Mouse (Mus musculus) layer of hippocampus, adult 6 months (tissue): ENCODE data around the gene Ccdc155. TPM values are rescaled to one million over a fixed set of nuclear protein-coding genes. Genes with fewer than 3 reads are reported as not detected.

Experiments
- long read RNA-seq, 2 experiments: library from polyadenylated mRNA; unstranded; transcript quantifications; one replicate each; pipeline ENCODE4 v2.0.0; 2019 to 2020
- microRNA-seq: library from miRNA; unstranded; fragments of <30 nt; microRNA quantifications from one replicate; pipeline ENCODE4 v1.2.0, GENCODE M21; 2020
- polyA plus RNA-seq: library from polyadenylated mRNA; unstranded; fragments of <200 nt; fragmentation: Nextera tagmentation; gene quantifications from 2 replicates; pipeline ENCODE4 v1.2.3, GENCODE M21; 2021

Gene Ccdc155
- 1.2 and 1.4 TPM in 2 replicates for polyA plus RNA-seq
- long read RNA-seq, experiment 1, partial matches to known transcripts, result 0 of 4 reads
- long read RNA-seq, experiment 1, other reads (novel, unspliced or antisense), result 4 of 4 reads
- long read RNA-seq, experiment 2, partial matches to known transcripts, result 1 of 11 reads
- long read RNA-seq, experiment 2, other reads (novel, unspliced or antisense), result 9 of 11 reads

DNA sequence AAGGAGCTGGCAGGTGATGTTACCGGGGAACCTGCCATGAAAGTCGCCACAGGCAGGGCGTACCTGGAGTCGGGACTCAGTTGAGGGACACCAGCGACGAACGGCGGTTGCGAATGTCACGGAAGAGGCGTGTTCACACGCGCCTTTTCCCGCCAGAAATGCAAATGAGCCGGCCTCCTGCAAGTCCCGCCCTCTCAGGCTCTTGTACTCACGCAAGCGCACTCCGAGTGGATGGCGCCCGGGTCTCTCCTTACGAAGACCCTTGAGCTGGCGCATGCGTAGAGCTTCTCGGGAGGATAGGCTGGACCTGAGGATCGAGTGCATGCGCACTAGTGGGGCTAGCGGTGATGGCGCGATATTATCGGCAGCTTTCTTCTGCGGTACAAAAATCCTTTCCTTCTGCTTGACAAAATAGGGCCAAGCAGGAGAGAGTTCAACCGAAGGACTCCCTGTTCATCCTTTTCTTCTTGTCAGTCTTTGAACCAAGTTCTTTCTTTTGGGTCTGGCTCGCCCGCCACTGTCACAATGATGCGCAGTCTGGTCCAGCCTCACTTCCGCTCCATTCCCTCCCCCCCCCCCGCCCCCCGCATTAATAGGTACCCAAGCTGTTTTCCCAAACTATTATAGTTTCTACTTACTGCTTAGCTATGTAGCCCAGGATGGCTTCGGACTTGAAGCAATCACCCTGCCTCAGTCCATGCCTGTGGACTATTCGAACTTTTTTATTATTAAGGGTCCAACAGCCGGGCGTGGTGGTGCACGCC is at the start of gene Ccdc155:
Ccdc155 (minus strand) TSS at position 513 of the 764 bp plus-strand sequence.

GRCm38 (mm10) chr7:45240633-45241388 is 36.1 kb upstream of the Ccdc155 start, which contains the start of gene Slc6a16:
TSS of gene Slc6a16 (plus strand) at chr7:45241085.

DNA sequence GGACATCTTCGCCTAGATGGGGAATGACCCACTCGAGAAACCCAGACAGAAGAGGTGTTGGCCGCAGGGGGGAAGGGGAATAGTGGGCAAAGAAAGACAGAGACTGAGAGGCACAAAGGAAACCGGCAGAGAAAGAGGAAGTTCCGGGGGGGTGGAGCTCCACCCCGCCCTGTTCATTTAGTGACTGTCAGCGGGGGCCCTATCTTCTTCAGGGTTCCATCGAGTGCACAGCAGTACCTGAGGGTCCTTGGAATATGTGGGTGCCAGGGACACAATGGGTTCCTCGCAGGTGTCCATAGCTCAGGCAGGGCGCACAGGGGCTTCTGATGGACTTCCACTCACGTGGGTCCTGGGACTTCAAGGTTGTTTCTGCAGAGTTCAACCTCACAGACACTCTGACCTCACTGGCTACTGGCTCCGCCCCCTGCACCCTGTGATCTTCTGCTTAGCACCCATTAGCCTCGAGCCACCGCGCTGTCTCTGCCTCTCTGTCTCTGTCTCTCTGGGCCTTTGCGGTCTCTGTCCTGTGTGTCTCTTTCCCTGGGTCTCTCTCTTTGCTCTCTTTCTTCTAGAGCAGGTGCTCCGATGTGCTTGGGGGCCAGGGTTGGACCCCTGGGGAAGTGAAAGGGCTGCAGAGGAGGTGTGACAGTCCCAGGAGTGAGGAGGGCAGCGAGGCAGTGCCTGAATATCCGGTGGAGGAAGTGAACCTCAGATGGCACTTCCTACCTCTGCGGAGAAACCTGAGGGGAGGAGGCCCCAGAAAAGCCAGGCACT is 34.2 kb upstream of the Ccdc155 start, which contains the start of gene Cd37:
Cd37 (minus strand) TSS at position 393 of the 774 bp plus-strand sequence.

GRCm38 (mm10) chr7:45215673-45216441 is 11.2 kb upstream of the Ccdc155 start, which contains the start of gene Tead2:
TSS of gene Tead2 (plus strand) at chr7:45215753.

DNA sequence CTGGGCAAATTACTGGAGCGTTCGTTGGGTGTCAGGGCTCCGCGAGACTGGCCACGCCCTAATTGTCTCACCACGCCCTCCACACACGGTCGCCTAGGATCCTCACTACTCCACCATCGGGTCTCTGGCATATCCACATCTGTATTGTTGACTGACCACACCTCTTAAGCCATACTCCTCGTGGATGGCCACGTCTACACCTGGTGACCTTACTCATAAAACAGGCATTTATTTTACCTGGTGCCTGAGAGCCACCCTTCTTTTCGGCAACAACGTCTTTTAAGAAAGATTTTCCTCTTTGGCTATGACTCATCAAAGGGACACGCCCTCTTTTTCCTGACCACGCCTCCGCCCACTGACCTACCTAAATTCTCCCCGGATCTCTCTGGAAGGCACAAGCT is 7.2 kb upstream of the Ccdc155 start, which contains the start of gene Dkkl1:
Dkkl1 (minus strand) TSS at position 297 of the 401 bp plus-strand sequence.

DNA sequence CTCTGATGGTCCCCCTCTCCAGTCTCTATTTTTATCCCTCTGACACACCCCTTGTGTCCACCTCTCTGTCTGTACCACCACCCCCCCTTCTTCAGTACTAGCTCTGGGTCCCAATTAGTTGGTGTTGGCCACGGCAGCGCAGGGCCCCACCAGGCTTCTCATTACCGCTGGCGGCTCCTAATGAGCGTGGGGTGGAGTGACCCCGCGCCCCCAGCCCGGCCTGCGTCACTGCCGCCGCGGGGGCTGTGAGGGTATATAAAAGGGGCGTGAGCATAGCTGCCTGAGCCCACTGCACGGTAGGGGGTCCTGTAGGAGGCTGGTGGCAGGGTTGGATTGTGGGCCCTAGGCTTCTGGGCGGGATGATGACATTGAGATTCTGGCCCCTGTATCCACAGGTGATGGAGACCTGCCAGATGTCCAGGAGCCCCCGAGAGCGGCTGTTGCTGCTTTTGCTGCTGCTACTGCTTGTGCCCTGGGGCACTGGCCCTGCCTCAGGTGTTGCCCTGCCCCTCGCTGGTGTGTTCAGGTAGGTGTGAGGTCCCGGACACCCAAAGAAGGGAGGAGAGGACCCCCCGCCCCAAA is 23.7 kb downstream of the Ccdc155 start, which contains the start of gene Pth2:
Pth2 (plus strand) TSS at position 100 of the 582 bp plus-strand sequence.

GRCm38 (mm10) chr7:45179469-45179868 is 25.2 kb downstream of the Ccdc155 start, which contains the start of gene Gfy:
TSS of gene Gfy (minus strand) at chr7:45179569.

DNA sequence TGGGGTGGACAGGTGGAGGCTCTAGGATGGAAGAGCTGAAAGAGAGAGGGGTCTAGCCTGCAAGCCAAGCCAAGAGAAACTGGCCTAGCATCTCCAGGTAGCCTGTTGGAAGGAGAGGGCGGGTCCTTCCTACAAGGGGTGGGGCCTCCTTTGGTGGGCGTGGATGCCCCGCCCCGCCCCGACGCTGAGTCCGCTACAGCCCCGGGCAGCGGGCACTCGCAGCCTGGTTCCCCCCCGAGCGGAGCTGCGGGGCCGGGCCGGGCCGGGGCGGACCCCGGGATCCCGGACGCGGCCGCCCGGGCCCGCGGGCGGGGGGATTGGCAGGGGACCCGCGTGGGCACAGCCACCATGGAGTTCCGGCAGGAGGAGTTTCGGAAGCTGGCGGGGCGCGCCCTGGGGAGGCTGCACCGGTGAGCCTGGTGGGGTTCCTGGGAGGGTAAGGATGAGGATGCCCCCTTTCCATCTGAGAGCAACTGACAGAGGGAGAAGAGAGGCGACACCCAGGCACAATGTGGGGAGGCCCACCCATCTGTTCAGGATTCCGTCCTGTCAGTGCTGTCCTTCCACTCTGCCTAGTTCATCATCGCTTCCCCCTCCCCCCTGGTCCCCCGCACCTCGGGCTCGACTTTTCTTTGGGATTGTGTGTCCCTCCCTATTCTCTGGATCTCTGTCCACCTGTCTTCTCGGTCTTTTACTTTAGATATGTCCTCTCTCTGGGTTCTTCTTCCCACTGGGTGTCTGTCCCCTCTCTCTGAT is 40.8 kb downstream of the Ccdc155 start, which contains the start of gene Slc17a7:
Slc17a7 (plus strand) TSS at position 215 of the 756 bp plus-strand sequence.

DNA sequence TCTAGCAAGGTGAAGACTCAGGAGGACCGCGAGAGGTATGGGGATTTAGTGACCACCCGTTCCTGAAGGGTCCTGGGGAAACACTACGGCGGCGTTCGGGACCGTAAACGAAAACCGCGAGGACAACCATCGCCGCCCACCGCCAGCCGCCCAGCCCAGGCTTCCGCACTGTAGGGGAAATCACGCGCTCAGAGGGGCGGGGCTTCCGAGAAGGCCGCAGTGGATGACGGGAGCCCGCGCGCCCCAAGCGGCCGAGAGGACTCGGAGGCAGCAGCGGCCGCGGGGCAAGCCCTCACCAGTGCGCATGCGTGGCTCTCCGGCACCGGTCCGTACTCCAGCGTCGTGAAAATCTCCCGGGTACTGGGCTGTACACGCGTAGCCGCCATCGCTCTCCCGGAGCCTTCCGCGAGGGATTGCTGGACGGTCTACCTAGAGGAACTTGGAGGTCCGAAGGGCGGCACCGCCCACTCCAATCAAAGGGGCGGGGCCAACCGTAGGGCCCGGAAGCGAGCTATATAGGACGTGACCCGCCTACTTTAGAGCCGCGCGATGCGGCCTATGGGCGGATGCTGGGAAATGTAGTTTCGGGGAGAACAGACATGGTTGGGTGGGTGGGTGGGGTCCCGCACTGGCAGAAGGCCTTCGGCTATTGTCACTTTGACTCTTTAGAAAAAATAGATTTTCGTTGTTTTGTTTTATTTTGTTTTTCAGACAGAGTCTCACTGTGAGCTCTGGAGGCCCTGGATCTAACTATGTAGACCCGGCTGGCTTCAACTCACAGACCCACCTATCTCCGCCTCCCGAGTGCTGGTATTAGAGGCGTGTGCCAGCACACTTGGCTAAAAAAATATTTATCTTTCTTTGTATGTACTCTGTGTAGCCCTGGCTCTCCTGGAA is 50.3 kb downstream of the Ccdc155 start, which contains the start of the genes Pih1d1 and Aldh16a1:
Pih1d1 (plus strand) TSS at position 208 of the 897 bp plus-strand sequence.
Aldh16a1 (minus strand) TSS at position 489 of the 897 bp plus-strand sequence.

GRCm38 (mm10) chr7:45135993-45136567 is 68.6 kb downstream of the Ccdc155 start, which contains the start of the genes Gm45713 and Flt3l:
TSS of gene Gm45713 (minus strand) at chr7:45136231.
TSS of gene Flt3l (minus strand) at chr7:45136432.

Small RNA genes within 50 kb of the gene (microRNA-seq; reads per million reads assigned to microRNA genes)
- gene Mir7055, result 6.0 reads per million, percentile 22 among the genes with 10 or more reads in this experiment

Other genes starting within 250 kb of the Ccdc155 start
- 86.2 and 86.7 TPM in 2 replicates for gene Cpt1c, start 230.0 kb downstream of the Ccdc155 start, polyA plus RNA-seq
- 6.7 and 7.4 TPM in 2 replicates for gene Prmt1, start 218.3 kb downstream of the Ccdc155 start, polyA plus RNA-seq
- 10.7 and 12.0 TPM in 2 replicates for gene Irf3, start 207.2 kb downstream of the Ccdc155 start, polyA plus RNA-seq
- 1.6 and 2.6 TPM in 2 replicates for gene Bcl2l12, start 206.2 kb downstream of the Ccdc155 start, polyA plus RNA-seq
- gene Scaf1, start 188.5 kb downstream of the Ccdc155 start, polyA plus RNA-seq, result 63.8 and 108 TPM in 2 replicates
- 3.8 and 4.0 TPM in 2 replicates for gene Rras, start 186.9 kb downstream of the Ccdc155 start, polyA plus RNA-seq
- gene Prr12, start 152.0 kb downstream of the Ccdc155 start, polyA plus RNA-seq, result 4.7 and 5.4 TPM in 2 replicates
- 36.0 and 41.3 TPM in 2 replicates for gene Nosip, start 142.5 kb downstream of the Ccdc155 start, polyA plus RNA-seq
- gene Prrg2, start 142.2 kb downstream of the Ccdc155 start, polyA plus RNA-seq, result 9.2 and 10.8 TPM in 2 replicates
- gene Rcn3, start 112.7 kb downstream of the Ccdc155 start, polyA plus RNA-seq, result 26.1 and 29.3 TPM in 2 replicates
- 28.3 and 34.8 TPM in 2 replicates for gene Fcgrt, start 101.0 kb downstream of the Ccdc155 start, polyA plus RNA-seq
- 1,326 and 1,360 TPM in 2 replicates for gene Rps11, start 80.5 kb downstream of the Ccdc155 start, polyA plus RNA-seq
- 1,601 and 1,782 TPM in 2 replicates for gene Rpl13a, start 76.1 kb downstream of the Ccdc155 start, polyA plus RNA-seq
- gene Gm45713, start 68.7 kb downstream of the Ccdc155 start, polyA plus RNA-seq, result not detected in 2 replicates
- gene Flt3l, start 68.5 kb downstream of the Ccdc155 start, polyA plus RNA-seq, result 0.68 and 1.4 TPM in 2 replicates
- gene Pih1d1, start 50.6 kb downstream of the Ccdc155 start, polyA plus RNA-seq, result 40.3 and 47.7 TPM in 2 replicates
- gene Aldh16a1, start 50.3 kb downstream of the Ccdc155 start, polyA plus RNA-seq, result 4.6 and 5.2 TPM in 2 replicates
- gene Slc17a7, start 40.9 kb downstream of the Ccdc155 start, polyA plus RNA-seq, result 52.3 and 68.3 TPM in 2 replicates
- gene Gfy, start 25.3 kb downstream of the Ccdc155 start, polyA plus RNA-seq, result not detected in 2 replicates
- not detected in 2 replicates for gene Pth2, start 23.9 kb downstream of the Ccdc155 start, polyA plus RNA-seq
- gene Dkkl1, start 7.3 kb upstream of the Ccdc155 start, polyA plus RNA-seq, result 5.1 and 7.3 TPM in 2 replicates
- gene Tead2, start 10.9 kb upstream of the Ccdc155 start, polyA plus RNA-seq, result 0.51 and 0.59 TPM in 2 replicates
- 11.8 and 14.4 TPM in 2 replicates for gene Cd37, start 34.2 kb upstream of the Ccdc155 start, polyA plus RNA-seq
- 1.1 and 1.2 TPM in 2 replicates for gene Slc6a16, start 36.2 kb upstream of the Ccdc155 start, polyA plus RNA-seq
- gene Slc6a21, start 72.6 kb upstream of the Ccdc155 start, polyA plus RNA-seq, result not detected in 2 replicates
- gene Trpm4, start 128.9 kb upstream of the Ccdc155 start, polyA plus RNA-seq, result 10.1 and 12.4 TPM in 2 replicates
- gene Hrc, start 130.4 kb upstream of the Ccdc155 start, polyA plus RNA-seq, result not detected in 2 replicates
- gene Ppfia3, start 162.1 kb upstream of the Ccdc155 start, polyA plus RNA-seq, result 8.7 and 11.6 TPM in 2 replicates
- 214 and 221 TPM in 2 replicates for gene Lin7b, start 165.7 kb upstream of the Ccdc155 start, polyA plus RNA-seq
- 32.6 and 45.3 TPM in 2 replicates for gene Snrnp70, start 190.8 kb upstream of the Ccdc155 start, polyA plus RNA-seq
- not detected in 2 replicates for gene Kcna7, start 200.8 kb upstream of the Ccdc155 start, polyA plus RNA-seq
- 0.11 and 0.30 TPM in 2 replicates for gene Ntf5, start 208.8 kb upstream of the Ccdc155 start, polyA plus RNA-seq
- 1.1 TPM in 1 of 2 replicates, not detected in the other for gene Lhb, start 215.9 kb upstream of the Ccdc155 start, polyA plus RNA-seq
- gene Gys1, start 230.0 kb upstream of the Ccdc155 start, polyA plus RNA-seq, result 7.9 and 10.1 TPM in 2 replicates
- 50.0 and 53.1 TPM in 2 replicates for gene Ruvbl2, start 233.2 kb upstream of the Ccdc155 start, polyA plus RNA-seq